Mouse (Mus musculus): ENCODE measurements around the gene Gfm2. TPM values are rescaled to one million over a fixed set of nuclear protein-coding genes. Genes with fewer than 3 reads are reported as not detected.

Gfm2 gene
- polyA plus RNA-seq, 1 experiment from 2014 or later: 30.3 TPM

Other genes starting within 250 kb of the Gfm2 start
- gene Gcnt4, start 213.2 kb upstream of the Gfm2 start, polyA plus RNA-seq (2015; fragmentation: Nextera tagmentation; extraction: Ambion mirVana): 0.14 and 0.22 TPM in 2 replicates
- not detected in 2 replicates for gene 1700029F12Rik, start 103.6 kb upstream of the Gfm2 start, polyA plus RNA-seq (2015; fragmentation: Nextera tagmentation; extraction: Ambion mirVana)
- gene Fam169a, start 70.7 kb upstream of the Gfm2 start, polyA plus RNA-seq (2015; fragmentation: Nextera tagmentation; extraction: Ambion mirVana): 28.1 and 31.9 TPM in 2 replicates
- 0.69 and 1.4 TPM in 2 replicates for gene Gm6169, start 38.7 kb upstream of the Gfm2 start, polyA plus RNA-seq (2015; fragmentation: Nextera tagmentation; extraction: Ambion mirVana)
- 33.0 and 33.1 TPM in 2 replicates for gene Nsa2, start within 50 bp of the Gfm2 start, polyA plus RNA-seq (2015; fragmentation: Nextera tagmentation; extraction: Ambion mirVana)
- gene Hexb, start 60.4 kb downstream of the Gfm2 start, polyA plus RNA-seq (2015; fragmentation: Nextera tagmentation; extraction: Ambion mirVana): 54.1 and 58.5 TPM in 2 replicates
- 66.3 and 67.6 TPM in 2 replicates for gene Enc1, start 103.2 kb downstream of the Gfm2 start, polyA plus RNA-seq (2015; fragmentation: Nextera tagmentation; extraction: Ambion mirVana)